Mouse (Mus musculus) cortical plate, adult 2 months (tissue): ENCODE results near the gene Corin. TPM values are rescaled to one million over a fixed set of nuclear protein-coding genes. Genes with fewer than 3 reads are reported as not detected.

Experiments used
- H3K27ac ChIP-seq: fragments of 200-500 bp; 2 replicates; pipeline ENCODE4 v1.5.1; 2012; ENCODE audit warnings: low read length, control low read depth, inconsistent platforms; ENCODE audit not compliant: insufficient read depth
- H3K4me1 ChIP-seq: fragments of 200-500 bp; 2 replicates; pipeline ENCODE4 v1.6.1; 2011; ENCODE audit warnings: low read length; ENCODE audit not compliant: control insufficient read depth, insufficient read depth
- H3K4me3 ChIP-seq: fragments of 200-500 bp; 2 replicates; pipeline ENCODE4 v1.5.1; 2011; ENCODE audit warnings: mild to moderate bottlenecking, low read length, control low read depth; ENCODE audit not compliant: insufficient read depth
- CTCF ChIP-seq: fragments of 200-500 bp; IDR thresholded peaks from 2 replicates; pipeline ENCODE4 v1.5.1; 2011; ENCODE audit warnings: mild to moderate bottlenecking, control low read depth, low read length; ENCODE audit not compliant: insufficient read depth; ENCODE audit errors: extremely low read depth
- POLR2A ChIP-seq: fragments of 200-500 bp; IDR thresholded peaks from 2 replicates; pipeline ENCODE4 v1.6.1; 2011; ENCODE audit warnings: mild to moderate bottlenecking, low read length, control low read depth; ENCODE audit not compliant: insufficient read depth; ENCODE audit errors: extremely low read depth
- polyA plus RNA-seq: library from polyadenylated mRNA; depleted of rRNA; stranded (reverse); fragments of >200 nt; gene quantifications from 2 replicates; pipeline ENCODE4 v1.2.3, GENCODE M21; 2012

The Corin gene
- polyA plus RNA-seq, 1 experiment = 0.17 TPM

DNA sequence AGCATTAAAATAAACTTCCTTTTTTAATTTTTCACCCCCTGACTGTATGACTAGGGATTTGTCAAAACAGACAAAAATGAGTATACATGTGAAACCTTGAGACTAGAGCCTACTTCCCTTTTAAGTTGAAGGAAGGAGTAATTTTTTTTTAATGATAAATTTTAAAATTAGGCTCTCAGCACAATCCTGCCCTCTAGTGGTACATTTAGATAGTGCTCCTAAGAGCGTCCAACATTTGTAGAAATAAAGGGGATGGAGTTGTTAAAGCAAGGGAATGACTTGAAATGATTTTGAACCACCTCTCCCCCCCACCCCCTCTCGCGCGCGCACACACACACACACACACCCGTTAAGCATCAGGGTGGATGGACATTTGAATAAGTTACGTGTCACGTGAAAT lies 234.6 kb downstream of the Corin start:
- H3K4me1 ChIP-seq = no peaks in the 10 kb centered on the region
- no peak overlapping the region for H3K4me3 ChIP-seq
- TF ChIP-seq POLR2A = no peak
- TF ChIP-seq CTCF = 0 out of 2 replicates have a peak, but pooled peaks have one; percentile 6
- no peak overlapping the region for H3K27ac ChIP-seq

DNA sequence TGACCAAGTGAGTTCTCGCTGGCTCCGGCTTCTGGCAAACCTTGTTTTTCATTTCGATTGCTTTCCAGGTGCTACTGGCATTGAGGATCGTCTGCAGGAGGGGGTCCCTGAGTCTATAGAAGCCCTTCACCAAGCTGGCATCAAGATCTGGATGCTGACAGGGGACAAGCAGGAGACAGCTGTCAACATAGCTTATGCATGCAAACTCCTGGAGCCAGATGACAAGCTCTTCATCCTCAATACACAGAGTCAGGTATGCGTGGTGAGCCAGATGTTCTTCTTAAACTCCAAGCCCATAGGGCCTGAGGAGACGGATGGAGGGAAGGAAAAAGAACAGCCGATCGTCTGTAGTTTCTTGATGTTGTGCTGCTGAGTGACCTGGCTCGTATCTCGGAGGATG lies 235.1 kb downstream of the Corin start:
- Histone ChIP-seq H3K4me3 (no peak overlapping the region), H3K27ac (no peak overlapping the region), H3K4me1 (no peaks in the 10 kb centered on the region)
- TF ChIP-seq CTCF = no peak
- TF ChIP-seq POLR2A = no peak

- TF ChIP-seq CTCF (no peak), POLR2A (no peak)
- Histone ChIP-seq H3K27ac (no peak overlapping the region), H3K4me1 (no peaks in the 10 kb centered on the region), H3K4me3 (no peak overlapping the region)
These were observed 237.2 kb downstream of the Corin start for GRCm38 (mm10) chr5:72266955-72267535.

GRCm38 (mm10) chr5:72264195-72264751 lies 240.0 kb downstream of the Corin start:
- Histone ChIP-seq H3K4me1 (no peaks in the 10 kb centered on the region), H3K27ac (no peak overlapping the region), H3K4me3 (no peak overlapping the region)
- TF ChIP-seq CTCF = no peak
- TF ChIP-seq POLR2A = no peak

DNA sequence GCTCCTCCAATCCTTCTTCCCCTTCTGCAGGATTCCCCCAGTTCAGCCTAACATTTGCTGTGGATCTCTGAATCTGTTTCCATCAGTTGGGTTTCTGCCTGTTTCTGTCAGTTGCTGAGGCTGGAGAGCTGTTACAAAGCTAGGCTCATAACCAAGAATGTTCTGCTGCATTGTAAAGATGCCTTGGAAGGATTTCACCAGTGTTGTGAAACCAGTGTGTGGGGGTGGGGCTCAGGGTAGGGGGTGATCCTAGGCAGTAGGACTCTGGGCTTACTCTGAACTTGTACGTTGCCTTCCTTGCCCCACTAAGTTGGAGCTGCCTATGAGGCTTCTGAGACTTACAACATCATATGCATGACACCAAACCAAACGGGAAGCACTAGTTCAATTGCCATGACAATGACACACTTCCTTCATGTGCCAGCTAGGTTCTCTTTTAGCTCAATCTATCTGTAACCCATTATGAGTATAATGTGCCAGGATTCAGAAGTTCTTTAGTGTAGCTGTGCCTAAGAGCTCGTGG lies 242.4 kb downstream of the Corin start:
- Histone ChIP-seq H3K27ac (no peak overlapping the region), H3K4me1 (peaks cover 1% of the 10 kb centered on the region; the same call in 1 of the 2 replicates), H3K4me3 (no peak overlapping the region)
- TF ChIP-seq CTCF = no peak
- no peak for TF ChIP-seq POLR2A

DNA sequence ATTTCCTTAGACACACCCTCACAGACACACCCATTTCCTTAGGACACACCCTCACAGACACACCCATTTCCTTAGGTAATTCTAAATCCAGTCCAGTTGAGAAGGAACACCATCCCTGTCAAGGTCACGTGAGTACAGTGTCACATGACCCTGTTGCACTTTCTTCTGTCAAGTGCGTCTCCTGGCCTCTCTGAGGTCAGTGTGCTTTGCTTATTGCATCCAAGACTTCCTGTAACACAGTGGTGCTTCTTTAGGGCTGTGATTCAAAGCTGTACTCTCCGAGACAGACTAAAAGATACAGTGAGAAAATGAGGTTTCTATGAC lies 245.0 kb downstream of the Corin start:
- Histone ChIP-seq H3K4me1 (peaks cover 1% of the 10 kb centered on the region; the same call in 1 of the 2 replicates), H3K27ac (no peak overlapping the region), H3K4me3 (no peak overlapping the region)
- TF ChIP-seq POLR2A = no peak
- TF ChIP-seq CTCF = no peak

DNA sequence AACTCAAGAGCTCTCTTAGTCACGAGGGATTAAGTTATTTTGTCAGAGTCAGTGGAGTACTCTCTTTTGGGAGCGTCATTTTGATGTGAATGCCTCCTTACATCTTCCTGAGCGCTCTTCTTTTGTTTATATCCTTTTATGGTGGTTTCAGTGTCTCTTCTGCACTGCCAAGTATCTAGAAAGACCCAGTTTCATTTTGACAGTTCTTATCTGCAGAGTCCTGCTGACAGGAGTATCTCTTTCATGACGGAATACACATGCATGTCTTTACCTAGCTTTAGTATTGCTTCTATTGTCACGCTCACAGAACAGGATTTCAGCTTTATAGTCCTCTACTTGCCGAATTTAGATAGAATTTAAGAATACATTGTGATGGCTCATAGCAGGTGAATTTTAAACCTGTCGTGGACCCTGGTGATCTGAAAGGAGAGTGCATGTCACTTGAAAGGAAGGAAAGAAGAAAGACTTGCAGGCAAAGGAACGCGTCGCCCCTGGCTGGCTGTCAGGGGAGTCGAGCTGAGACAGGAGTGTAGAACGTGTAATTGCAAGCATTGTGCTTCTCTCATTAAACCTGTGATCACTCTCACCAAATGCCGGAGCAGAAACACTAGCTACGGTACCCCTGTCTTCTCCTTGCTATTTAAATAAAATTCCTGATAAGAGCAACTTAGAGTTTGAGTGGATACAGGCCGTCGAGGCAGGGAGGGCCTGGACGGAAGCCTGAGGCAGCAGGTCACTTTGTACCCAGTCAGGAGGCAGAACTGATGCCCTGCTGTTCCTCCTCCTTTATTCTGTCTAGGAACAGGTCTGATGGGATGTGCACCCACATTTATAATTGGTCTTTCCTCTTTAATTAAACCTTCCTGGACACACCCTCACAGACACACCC lies 245.6 kb downstream of the Corin start:
- H3K27ac ChIP-seq = no peak overlapping the region
- peaks cover 1% of the 10 kb centered on the region; the same call in 1 of the 2 replicates for H3K4me1 ChIP-seq
- no peak overlapping the region for H3K4me3 ChIP-seq
- TF ChIP-seq POLR2A (no peak), CTCF (no peak)

GRCm38 (mm10) chr5:72257084-72257483 lies 247.2 kb downstream of the Corin start:
- Histone ChIP-seq H3K27ac (no peak overlapping the region), H3K4me1 (peaks cover 1% of the 10 kb centered on the region; the same call in 1 of the 2 replicates), H3K4me3 (no peak overlapping the region)
- no peak for TF ChIP-seq POLR2A
- no peak for TF ChIP-seq CTCF

- no peak for TF ChIP-seq CTCF
- no peak for TF ChIP-seq POLR2A
- H3K4me3 ChIP-seq = no peak overlapping the region
- peaks cover 1% of the 10 kb centered on the region; the same call in 1 of the 2 replicates for H3K4me1 ChIP-seq
- no peak overlapping the region for H3K27ac ChIP-seq
These were observed 249.3 kb downstream of the Corin start for GRCm38 (mm10) chr5:72254958-72255357.
